Mouse (Mus musculus): ENCODE measurements around the gene Trpm4. TPM values are rescaled to one million over a fixed set of nuclear protein-coding genes. Genes with fewer than 3 reads are reported as not detected.
"Not testable (repeated sequence)": the region's sequence is repeated elsewhere in the genome, so short reads cannot be mapped to it uniquely, and the experiment has no call there.

Gene Trpm4
- polyA plus RNA-seq, 1 experiment from 2014 or later: 8.4 TPM

GRCm38 (mm10) chr7:45255822-45256221, 77.8 kb downstream of the Trpm4 start:
- not testable (repeated sequence) for H3K36me3 ChIP-seq; H3K27me3 ChIP-seq (ENCODE audit: low read depth, poor library complexity, severe bottlenecking); H3K4me3 ChIP-seq; DNase-seq (ENCODE audit: low spot score); H3K9me3 ChIP-seq (replicated peaks); H3K4me1 ChIP-seq; H3K27ac ChIP-seq
- 87% methylated on average over 6 of the region's 7 CpGs for WGBS

DNA sequence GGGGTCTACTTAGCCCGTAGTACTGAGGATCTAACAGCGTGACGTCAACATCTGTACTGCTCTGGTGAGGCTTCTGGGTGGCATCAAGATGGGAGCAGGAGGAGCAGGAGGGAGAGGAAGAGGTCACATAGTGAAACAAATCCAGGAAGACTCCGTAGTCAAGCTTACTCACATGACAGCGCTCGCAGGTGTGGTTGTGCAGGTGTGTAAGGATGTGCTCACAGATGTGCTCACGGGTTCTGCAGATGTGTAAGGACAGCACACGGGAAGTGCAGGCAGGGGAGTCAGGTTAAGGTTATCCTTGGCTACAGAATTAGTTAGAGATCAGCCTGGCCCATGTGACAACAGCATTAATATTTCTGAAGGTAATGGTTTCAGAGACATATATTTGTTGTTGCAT, 79.8 kb downstream of the Trpm4 start:
- Histone ChIP-seq H3K4me1 (peaks cover 5% of the 10 kb centered on the region; the same call in 1 of the 2 replicates), H3K4me3 (no peak overlapping the region), H3K27me3 (ENCODE audit: low read depth, poor library complexity, severe bottlenecking) (0 out of 2 replicates have a peak, but pooled peaks cover 7% of the 10 kb centered on the region), H3K27ac (no peak overlapping the region), H3K36me3 (no peaks in the 10 kb centered on the region), H3K9me3 (replicated peaks) (no peaks in the 10 kb centered on the region)
- 92% methylated on average over 8 of the region's 8 CpGs for WGBS
- peak; percentile 20 for DNase-seq (ENCODE audit: low spot score)

Other genes with a start within 250 kb of the Trpm4 start
- 175 and 210 TPM in 2 replicates for gene Rcn3, start 241.6 kb downstream of the Trpm4 start, polyA plus RNA-seq (2016; fragmentation: Nextera tagmentation; extraction: Ambion mirVana)
- 5.2 and 7.8 TPM in 2 replicates for gene Fcgrt, start 229.9 kb downstream of the Trpm4 start, polyA plus RNA-seq (2016; fragmentation: Nextera tagmentation; extraction: Ambion mirVana)
- gene Rps11, start 209.3 kb downstream of the Trpm4 start, polyA plus RNA-seq (2016; fragmentation: Nextera tagmentation; extraction: Ambion mirVana): 1,846 and 2,302 TPM in 2 replicates
- gene Rpl13a, start 205.0 kb downstream of the Trpm4 start, polyA plus RNA-seq (2016; fragmentation: Nextera tagmentation; extraction: Ambion mirVana): 1,210 and 1,327 TPM in 2 replicates
- not detected in 2 replicates for gene Gm45713, start 197.5 kb downstream of the Trpm4 start, polyA plus RNA-seq (2016; fragmentation: Nextera tagmentation; extraction: Ambion mirVana)
- gene Flt3l, start 197.3 kb downstream of the Trpm4 start, polyA plus RNA-seq (2016; fragmentation: Nextera tagmentation; extraction: Ambion mirVana): 1.4 and 1.5 TPM in 2 replicates
- gene Pih1d1, start 179.5 kb downstream of the Trpm4 start, polyA plus RNA-seq (2016; fragmentation: Nextera tagmentation; extraction: Ambion mirVana): 105 and 109 TPM in 2 replicates
- 54.2 and 63.7 TPM in 2 replicates for gene Aldh16a1, start 179.2 kb downstream of the Trpm4 start, polyA plus RNA-seq (2016; fragmentation: Nextera tagmentation; extraction: Ambion mirVana)
- 0.06 TPM in 1 of 2 replicates, not detected in the other for gene Slc17a7, start 169.8 kb downstream of the Trpm4 start, polyA plus RNA-seq (2016; fragmentation: Nextera tagmentation; extraction: Ambion mirVana)
- not detected in 2 replicates for gene Gfy, start 154.2 kb downstream of the Trpm4 start, polyA plus RNA-seq (2016; fragmentation: Nextera tagmentation; extraction: Ambion mirVana)
- not detected in 2 replicates for gene Pth2, start 152.8 kb downstream of the Trpm4 start, polyA plus RNA-seq (2016; fragmentation: Nextera tagmentation; extraction: Ambion mirVana)
- gene Ccdc155, start 128.9 kb downstream of the Trpm4 start, polyA plus RNA-seq (2016; fragmentation: Nextera tagmentation; extraction: Ambion mirVana): 0.45 and 0.68 TPM in 2 replicates
- 0.21 and 0.41 TPM in 2 replicates for gene Dkkl1, start 121.6 kb downstream of the Trpm4 start, polyA plus RNA-seq (2016; fragmentation: Nextera tagmentation; extraction: Ambion mirVana)
- 435 and 481 TPM in 2 replicates for gene Tead2, start 118.0 kb downstream of the Trpm4 start, polyA plus RNA-seq (2016; fragmentation: Nextera tagmentation; extraction: Ambion mirVana)
- gene Cd37, start 94.7 kb downstream of the Trpm4 start, polyA plus RNA-seq (2016; fragmentation: Nextera tagmentation; extraction: Ambion mirVana): 1.1 and 1.2 TPM in 2 replicates
- gene Slc6a16, start 92.7 kb downstream of the Trpm4 start, polyA plus RNA-seq (2016; fragmentation: Nextera tagmentation; extraction: Ambion mirVana): 0.24 and 0.49 TPM in 2 replicates
- gene Slc6a21, start 56.3 kb downstream of the Trpm4 start, polyA plus RNA-seq (2016; fragmentation: Nextera tagmentation; extraction: Ambion mirVana): not detected in 2 replicates
- gene Hrc, start 1.5 kb upstream of the Trpm4 start, polyA plus RNA-seq (2016; fragmentation: Nextera tagmentation; extraction: Ambion mirVana): 0.24 and 0.39 TPM in 2 replicates
- 2.4 and 5.3 TPM in 2 replicates for gene Ppfia3, start 33.2 kb upstream of the Trpm4 start, polyA plus RNA-seq (2016; fragmentation: Nextera tagmentation; extraction: Ambion mirVana)
- gene Lin7b, start 36.8 kb upstream of the Trpm4 start, polyA plus RNA-seq (2016; fragmentation: Nextera tagmentation; extraction: Ambion mirVana): 0.40 and 0.64 TPM in 2 replicates
- 305 and 308 TPM in 2 replicates for gene Snrnp70, start 62.0 kb upstream of the Trpm4 start, polyA plus RNA-seq (2016; fragmentation: Nextera tagmentation; extraction: Ambion mirVana)
- 0.06 TPM in 1 of 2 replicates, not detected in the other for gene Kcna7, start 71.9 kb upstream of the Trpm4 start, polyA plus RNA-seq (2016; fragmentation: Nextera tagmentation; extraction: Ambion mirVana)
- 2.1 and 2.2 TPM in 2 replicates for gene Ntf5, start 79.9 kb upstream of the Trpm4 start, polyA plus RNA-seq (2016; fragmentation: Nextera tagmentation; extraction: Ambion mirVana)
- not detected in 2 replicates for gene Lhb, start 87.0 kb upstream of the Trpm4 start, polyA plus RNA-seq (2016; fragmentation: Nextera tagmentation; extraction: Ambion mirVana)
- 42.6 and 44.9 TPM in 2 replicates for gene Gys1, start 101.1 kb upstream of the Trpm4 start, polyA plus RNA-seq (2016; fragmentation: Nextera tagmentation; extraction: Ambion mirVana)
- 228 and 283 TPM in 2 replicates for gene Ruvbl2, start 104.3 kb upstream of the Trpm4 start, polyA plus RNA-seq (2016; fragmentation: Nextera tagmentation; extraction: Ambion mirVana)
- 5,063 and 5,416 TPM in 2 replicates for gene Ftl1, start 126.1 kb upstream of the Trpm4 start, polyA plus RNA-seq (2016; fragmentation: Nextera tagmentation; extraction: Ambion mirVana)
- gene Bax, start 133.1 kb upstream of the Trpm4 start, polyA plus RNA-seq (2016; fragmentation: Nextera tagmentation; extraction: Ambion mirVana): 248 and 297 TPM in 2 replicates
- 1.8 and 2.2 TPM in 2 replicates for gene Tulp2, start 148.1 kb upstream of the Trpm4 start, polyA plus RNA-seq (2016; fragmentation: Nextera tagmentation; extraction: Ambion mirVana)
- gene Gm45808, start 153.0 kb upstream of the Trpm4 start, polyA plus RNA-seq (2016; fragmentation: Nextera tagmentation; extraction: Ambion mirVana): not detected in 2 replicates
- 4.9 and 5.8 TPM in 2 replicates for gene Dhdh, start 155.0 kb upstream of the Trpm4 start, polyA plus RNA-seq (2016; fragmentation: Nextera tagmentation; extraction: Ambion mirVana)
- gene Nucb1, start 176.6 kb upstream of the Trpm4 start, polyA plus RNA-seq (2016; fragmentation: Nextera tagmentation; extraction: Ambion mirVana): 116 and 125 TPM in 2 replicates
- 22.4 and 25.7 TPM in 2 replicates for gene Ppp1r15a, start 192.5 kb upstream of the Trpm4 start, polyA plus RNA-seq (2016; fragmentation: Nextera tagmentation; extraction: Ambion mirVana)
- 0.43 and 1.0 TPM in 2 replicates for gene Plekha4, start 192.6 kb upstream of the Trpm4 start, polyA plus RNA-seq (2016; fragmentation: Nextera tagmentation; extraction: Ambion mirVana)
- 1.0 and 1.1 TPM in 2 replicates for gene Hsd17b14, start 221.1 kb upstream of the Trpm4 start, polyA plus RNA-seq (2016; fragmentation: Nextera tagmentation; extraction: Ambion mirVana)
- gene Bcat2, start 236.4 kb upstream of the Trpm4 start, polyA plus RNA-seq (2016; fragmentation: Nextera tagmentation; extraction: Ambion mirVana): 65.8 and 68.0 TPM in 2 replicates

All from limb, embryonic 10.5 days (tissue).